Mouse (Mus musculus) hindbrain, embryonic 12.5 days (tissue): ENCODE results near the gene Tes. TPM values are rescaled to one million over a fixed set of nuclear protein-coding genes. Genes with fewer than 3 reads are reported as not detected.

Experiments
- ATAC-seq: fragments of 200-750 bp; cut with Nextera tagmentation; 2 replicates; pipeline ENCODE4 v1.8.0; 2017; ENCODE audit warnings: moderate TSS enrichment; ENCODE audit not compliant: low FRiP score
- H3K27ac ChIP-seq: fragments of 300-500 bp; sonication (generic); 2 replicates; pipeline ENCODE4 v1.5.1; 2016; ENCODE audit warnings: mild to moderate bottlenecking
- H3K27me3 ChIP-seq: fragments of 300-500 bp; sonication (generic); 2 replicates; pipeline ENCODE4 v1.6.1; 2016; ENCODE audit warnings: mild to moderate bottlenecking
- H3K36me3 ChIP-seq: fragments of 300-500 bp; sonication (generic); 2 replicates; pipeline ENCODE4 v1.6.1; 2016; ENCODE audit warnings: mild to moderate bottlenecking
- H3K4me1 ChIP-seq: fragments of 300-500 bp; sonication (generic); 2 replicates; pipeline ENCODE4 v1.6.1; 2016
- H3K4me2 ChIP-seq: fragments of 300-500 bp; sonication (generic); replicated peaks from 2 replicates; pipeline ENCODE4 v1.6.1; 2016; ENCODE audit warnings: mild to moderate bottlenecking
- H3K4me3 ChIP-seq: fragments of 300-500 bp; sonication (generic); 2 replicates; pipeline ENCODE4 v1.5.1; 2016; ENCODE audit warnings: mild to moderate bottlenecking
- H3K9ac ChIP-seq: fragments of 300-500 bp; sonication (generic); 2 replicates; pipeline ENCODE4 v1.6.1; 2016; ENCODE audit warnings: mild to moderate bottlenecking, moderate library complexity
- H3K9me3 ChIP-seq: fragments of 300-500 bp; sonication (generic); replicated peaks from 2 replicates; pipeline ENCODE4 v1.6.1; 2016; ENCODE audit warnings: mild to moderate bottlenecking
- WGBS: fragments of 180-500 bp; shearing (Covaris S2); methylation state at CpG from one replicate; pipeline ENCODE4 v1.1.7; 2016; 5-methylcytosine and 5-hydroxymethylcytosine counted together
- polyA plus RNA-seq: library from polyadenylated mRNA; unstranded; fragments of >200 nt; fragmentation: Nextera tagmentation; extraction: Ambion mirVana; gene quantifications from 2 replicates; pipeline ENCODE4 v1.2.1, GENCODE M21; 2016

Tes gene
- polyA plus RNA-seq, 1 experiment from 2014 or later: 58.5 TPM

DNA sequence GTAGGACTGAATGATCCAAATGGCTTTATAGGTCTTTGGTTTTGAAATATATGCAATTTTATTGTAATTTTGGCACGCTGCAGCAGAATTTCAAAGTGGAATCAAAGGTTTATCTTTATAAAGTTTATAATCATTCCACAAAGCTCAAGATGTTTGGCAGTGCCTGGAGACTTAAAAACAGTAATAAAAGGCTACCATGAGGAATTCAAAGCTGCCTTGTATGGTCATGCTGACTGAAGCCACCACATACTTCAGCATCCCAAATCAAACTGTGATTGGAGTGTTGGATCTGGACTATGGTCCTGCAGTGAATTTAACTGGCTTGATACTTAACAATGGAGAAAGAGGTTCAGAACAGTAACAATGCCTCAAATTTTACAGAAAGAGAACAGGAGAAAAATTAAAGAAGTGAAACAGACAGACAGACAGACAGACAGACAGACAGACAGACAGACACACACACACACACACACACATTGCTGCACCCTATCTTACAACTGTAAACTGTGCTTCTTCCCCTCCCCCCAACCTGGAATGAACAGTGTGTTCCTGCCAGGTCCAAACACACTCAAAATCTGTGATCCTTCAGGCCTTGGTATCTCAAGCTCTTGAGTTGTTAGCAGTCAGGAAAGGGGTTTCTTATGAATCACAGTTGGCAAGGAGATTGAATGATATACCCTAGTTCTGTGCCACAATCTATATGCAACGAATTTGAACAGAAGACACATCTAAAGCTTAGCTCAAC lies 50.3 kb downstream of the Tes start:
- 80% methylated on average over 2 of the region's 2 CpGs for WGBS

DNA sequence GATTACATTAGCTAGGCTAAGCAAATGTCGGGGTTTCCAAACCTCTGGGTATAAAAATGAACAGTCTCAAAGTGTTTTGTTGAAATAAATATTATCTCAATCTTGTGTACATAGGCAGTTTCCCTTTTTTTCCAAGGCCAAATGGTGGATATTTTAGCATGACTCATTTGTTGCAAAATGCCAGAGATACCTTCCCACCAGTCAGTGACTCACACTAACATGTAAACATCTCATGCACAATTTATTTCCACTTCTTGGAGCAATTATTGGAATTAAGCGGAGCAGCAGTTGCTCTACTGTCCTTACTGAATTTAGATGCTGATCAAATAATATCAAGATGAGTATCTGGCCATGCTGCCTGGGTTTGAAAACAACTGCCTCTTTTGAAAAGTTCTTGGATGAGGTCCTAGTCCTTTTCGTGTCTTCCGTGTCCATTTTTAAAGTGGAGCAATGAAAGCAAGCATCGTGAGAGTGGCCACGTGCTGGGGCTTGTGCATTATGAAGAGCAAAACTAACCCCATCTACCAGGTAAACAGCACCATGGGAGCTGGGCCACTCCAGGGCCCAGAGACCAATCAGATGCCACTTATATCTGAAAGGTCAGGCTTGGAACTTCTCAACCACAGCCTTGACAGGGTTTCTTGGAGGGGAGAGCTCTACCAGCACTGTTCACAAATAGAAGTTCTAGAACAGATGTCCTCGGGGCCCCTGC lies 54.7 kb downstream of the Tes start:
- Histone ChIP-seq H3K9me3 (no peaks in the 10 kb centered on the region), H3K27me3 (no peaks in the 10 kb centered on the region), H3K4me2 (no peak overlapping the region), H3K36me3 (no peaks in the 10 kb centered on the region), H3K4me3 (no peak overlapping the region), H3K9ac (no peak overlapping the region), H3K4me1 (no peaks in the 10 kb centered on the region), H3K27ac (no peak overlapping the region)
- no peak for ATAC-seq
- WGBS: 93% methylated on average over 7 of the region's 7 CpGs

More for the DNA sequence above, 50.3 kb downstream of the Tes start:
- Histone ChIP-seq H3K4me3 (no peak overlapping the region), H3K9me3 (no peaks in the 10 kb centered on the region), H3K36me3 (no peaks in the 10 kb centered on the region), H3K9ac (no peak overlapping the region), H3K4me1 (no peaks in the 10 kb centered on the region), H3K27ac (no peak overlapping the region), H3K4me2 (no peak overlapping the region), H3K27me3 (no peaks in the 10 kb centered on the region)
- ATAC-seq: no peak

DNA sequence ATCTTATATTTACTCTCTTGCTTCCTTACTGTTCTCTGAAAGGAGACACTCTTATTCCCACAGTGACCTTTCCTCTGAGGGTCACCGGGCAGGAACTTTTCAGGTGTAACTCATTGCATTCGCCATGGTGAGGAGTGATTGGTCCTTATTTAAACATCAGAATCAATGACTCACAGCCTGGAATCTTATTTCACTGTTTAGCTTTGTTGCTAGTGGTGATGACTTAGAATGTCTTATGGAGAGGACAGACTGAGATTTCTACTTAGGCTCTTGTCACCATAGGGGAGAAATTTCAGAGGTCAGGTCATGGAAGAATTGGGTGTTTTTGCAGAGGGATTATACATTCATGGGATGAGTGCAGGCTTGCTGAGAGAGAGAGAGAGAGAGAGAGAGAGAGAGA lies 75.1 kb downstream of the Tes start:
- Histone ChIP-seq H3K9me3 (no peaks in the 10 kb centered on the region), H3K27me3 (no peaks in the 10 kb centered on the region), H3K9ac (no peak overlapping the region), H3K4me2 (no peak overlapping the region), H3K27ac (no peak overlapping the region), H3K4me1 (peaks cover 9% of the 10 kb centered on the region), H3K36me3 (no peaks in the 10 kb centered on the region), H3K4me3 (no peak overlapping the region)
- ATAC-seq: no peak
- WGBS: 76% methylated on average over 2 of the region's 2 CpGs

DNA sequence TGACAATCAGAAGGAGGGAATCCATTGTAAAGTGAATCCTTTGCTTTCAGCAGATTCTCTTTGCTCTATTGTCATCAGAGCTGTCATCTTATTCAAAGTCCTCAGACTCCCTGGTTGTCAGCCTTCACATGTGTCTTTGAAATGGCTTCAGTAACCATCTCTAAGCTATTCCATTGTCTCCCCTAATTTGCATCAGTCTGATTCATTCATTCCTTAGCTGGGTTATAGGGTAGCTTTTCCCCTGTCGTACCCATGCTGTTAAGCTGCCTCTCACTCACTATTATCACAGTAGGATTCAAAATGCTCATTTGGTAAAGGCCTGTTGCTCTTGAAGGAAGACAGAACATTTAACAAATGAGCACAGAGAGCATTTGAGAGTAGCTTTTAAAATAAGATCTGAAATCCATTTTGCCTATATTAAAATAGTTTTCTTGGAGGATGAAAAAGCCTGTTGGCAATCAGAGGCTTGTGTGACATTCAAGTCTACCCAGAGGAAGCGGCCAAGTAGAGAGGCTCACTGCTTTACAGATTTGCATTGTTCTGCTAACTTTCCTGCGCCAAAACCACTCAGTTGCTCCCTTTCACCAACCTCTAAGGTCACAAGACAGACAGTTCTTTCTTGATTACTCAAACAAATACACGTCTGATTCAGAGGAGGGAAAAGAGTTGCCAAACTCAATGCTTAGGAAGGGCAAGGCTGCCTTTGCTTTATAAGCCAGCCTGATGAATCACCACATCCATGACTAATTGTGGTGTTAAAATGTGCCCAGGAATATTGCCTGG lies 77.8 kb downstream of the Tes start:
- WGBS: 18% methylated on average over 4 of the region's 4 CpGs
- Histone ChIP-seq H3K4me3 (no peak overlapping the region), H3K4me1 (peaks cover 9% of the 10 kb centered on the region), H3K9me3 (no peaks in the 10 kb centered on the region), H3K27me3 (no peaks in the 10 kb centered on the region), H3K4me2 (no peak overlapping the region), H3K27ac (no peak overlapping the region), H3K36me3 (no peaks in the 10 kb centered on the region), H3K9ac (no peak overlapping the region)
- ATAC-seq: peak; percentile 50; the same call in 1 of the 2 replicates

DNA sequence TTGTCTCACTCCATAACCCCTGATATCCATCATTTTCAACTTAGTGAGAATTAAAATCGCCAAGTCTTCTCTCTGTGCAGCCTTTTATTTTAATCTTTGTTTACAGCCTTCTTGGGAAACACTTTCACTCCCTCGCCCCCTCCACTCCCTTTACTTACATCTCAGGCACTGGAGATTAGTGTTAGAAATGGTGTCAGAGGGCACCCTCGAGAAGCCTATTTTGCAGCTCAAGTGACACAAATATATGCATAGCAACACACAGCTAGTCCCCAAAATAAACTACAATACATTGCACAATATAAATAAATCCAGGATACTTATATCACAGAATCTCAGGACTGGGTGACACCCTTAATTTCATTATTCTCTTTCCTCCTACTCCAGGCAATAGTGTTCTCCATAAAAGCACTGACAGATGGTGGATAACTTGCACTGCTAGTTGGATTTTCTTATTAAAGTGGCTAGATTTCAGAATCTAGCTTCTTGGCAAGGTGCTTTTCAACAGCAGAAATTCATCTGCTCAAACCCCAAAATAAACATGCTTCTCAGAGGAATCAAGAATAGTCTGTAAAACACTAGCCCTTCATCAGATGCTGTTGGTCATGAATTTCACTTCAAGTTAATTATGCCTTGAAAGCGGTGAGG lies 86.2 kb downstream of the Tes start:
- WGBS: 79% methylated on average over 4 of the region's 4 CpGs
- no peaks in the 10 kb centered on the region for H3K36me3 ChIP-seq
- no peak for ATAC-seq

DNA sequence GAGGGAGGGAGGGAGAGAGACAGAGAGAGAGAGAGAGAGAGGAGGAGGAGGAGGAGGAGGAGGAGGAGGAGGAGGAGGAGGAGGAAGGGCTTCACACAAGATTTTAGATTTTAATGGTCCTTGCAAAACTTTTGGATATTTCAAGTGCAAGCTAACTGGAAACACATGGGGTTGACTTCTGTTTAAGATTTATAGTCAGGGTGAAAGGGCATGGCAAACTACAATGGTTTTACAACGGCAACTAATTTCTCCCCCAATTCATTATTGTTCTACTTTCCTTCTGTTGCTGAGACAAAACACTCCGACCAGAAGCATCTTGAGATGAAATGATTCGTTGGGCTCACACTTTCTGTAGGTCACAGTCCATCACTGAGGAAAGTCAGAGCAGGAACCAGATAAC lies 87.6 kb downstream of the Tes start:
- WGBS: 61% methylated on average over 3 of the region's 3 CpGs
- no peaks in the 10 kb centered on the region for H3K9me3 ChIP-seq
- no peak overlapping the region for H3K9ac ChIP-seq
- no peak overlapping the region for H3K4me2 ChIP-seq
- H3K27ac ChIP-seq: no peak overlapping the region
- no peaks in the 10 kb centered on the region for H3K4me1 ChIP-seq
- H3K36me3 ChIP-seq: no peaks in the 10 kb centered on the region
- H3K27me3 ChIP-seq: no peaks in the 10 kb centered on the region
- no peak for ATAC-seq
- H3K4me3 ChIP-seq: no peak overlapping the region

More for the DNA sequence above, 86.2 kb downstream of the Tes start:
- H3K27me3 ChIP-seq: no peaks in the 10 kb centered on the region
- no peak overlapping the region for H3K4me2 ChIP-seq
- H3K4me1 ChIP-seq: no peaks in the 10 kb centered on the region
- no peak overlapping the region for H3K27ac ChIP-seq
- H3K4me3 ChIP-seq: no peak overlapping the region
- no peak overlapping the region for H3K9ac ChIP-seq
- H3K9me3 ChIP-seq: no peaks in the 10 kb centered on the region

Other genes with a start within 250 kb of the Tes start
- gene Tfec, start 166.7 kb upstream of the Tes start, polyA plus RNA-seq: 0.54 and 0.56 TPM in 2 replicates
- 8.4 and 8.5 TPM in 2 replicates for gene Cav2, start 216.0 kb downstream of the Tes start, polyA plus RNA-seq
- 15.3 and 17.3 TPM in 2 replicates for gene Cav1, start 241.2 kb downstream of the Tes start, polyA plus RNA-seq